Mouse (Mus musculus) v-Abl transformed pro-B cells (cell line): ENCODE data around the gene Eid1.

Experiments used
- in situ Hi-C, 2 experiments: fragments of 400-800 bp; cut with MboI; formaldehyde crosslinking; loops; one replicate each; pipeline ENCODE4 v1.15.1; 2025; ENCODE audit not compliant: unreplicated experiment in 2 of 2

Gene Eid1

DNA sequence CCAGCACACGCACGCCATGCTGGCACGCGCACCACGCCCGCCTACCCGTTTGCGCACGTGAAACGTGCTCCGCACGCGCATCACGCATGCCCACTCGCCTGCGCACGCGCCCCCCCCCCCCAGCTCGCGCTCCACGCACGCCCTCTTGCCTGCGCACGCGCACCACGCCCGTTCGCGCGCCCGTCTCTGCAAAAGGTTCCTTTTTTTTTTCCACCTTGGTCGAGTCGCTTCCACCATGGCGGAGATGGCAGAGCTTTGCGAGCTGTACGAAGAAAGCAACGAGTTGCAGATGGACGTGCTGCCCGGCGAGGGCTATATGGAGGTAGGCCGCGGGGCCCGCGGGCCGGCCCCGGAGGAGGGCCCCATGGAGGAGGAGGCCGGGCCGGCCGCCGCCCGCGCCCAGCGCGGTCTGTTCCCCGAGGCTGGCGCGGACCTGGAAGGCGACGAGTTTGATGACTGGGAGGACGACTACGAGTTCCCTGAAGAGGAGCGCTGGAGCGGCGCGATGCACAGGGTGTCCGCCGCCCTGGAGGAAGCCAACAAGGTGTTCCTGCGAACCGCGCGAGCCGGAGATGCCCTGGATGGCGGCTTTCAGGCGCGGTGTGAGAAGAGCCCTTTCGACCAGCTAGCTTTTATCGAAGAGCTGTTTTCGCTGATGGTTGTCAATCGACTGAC is at the start of gene Eid1:
TSS of gene Eid1 (plus strand) at position 139 of the 675 bp plus-strand sequence.
- in situ Hi-C loops, result loop anchor here (25.0 kb wide), 2 partner anchors 489 to 839 kb away; partner anchors contain the start of genes Atp8b4 (in 1 of the 2), Dtwd1 (in 1 of the 2) and Fam227b (in 1 of the 2)

DNA sequence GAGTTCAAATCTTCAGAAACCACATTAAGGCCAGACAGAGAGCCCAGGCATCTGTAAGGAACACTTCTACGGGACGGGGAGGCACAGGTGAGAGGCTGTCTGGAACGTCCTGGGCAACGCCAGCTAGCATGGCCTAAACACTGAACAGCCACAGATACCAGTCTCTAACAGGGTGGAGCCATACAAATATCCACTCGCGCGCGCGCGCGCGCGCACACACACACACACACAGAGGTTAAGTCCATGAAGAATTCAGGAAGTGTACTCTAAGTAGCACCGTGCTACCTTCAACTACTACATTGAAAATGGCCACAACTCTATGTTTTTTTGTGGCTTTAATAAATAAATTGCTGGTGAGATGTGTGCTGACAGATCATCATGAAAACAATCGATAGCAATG is 49.7 kb upstream of the Eid1 start:
- in situ Hi-C loops, result loop anchor here in 1 of 2 experiments (25.0 kb wide), 1 partner anchor 361 kb away; no protein-coding TSS in a partner anchor

DNA sequence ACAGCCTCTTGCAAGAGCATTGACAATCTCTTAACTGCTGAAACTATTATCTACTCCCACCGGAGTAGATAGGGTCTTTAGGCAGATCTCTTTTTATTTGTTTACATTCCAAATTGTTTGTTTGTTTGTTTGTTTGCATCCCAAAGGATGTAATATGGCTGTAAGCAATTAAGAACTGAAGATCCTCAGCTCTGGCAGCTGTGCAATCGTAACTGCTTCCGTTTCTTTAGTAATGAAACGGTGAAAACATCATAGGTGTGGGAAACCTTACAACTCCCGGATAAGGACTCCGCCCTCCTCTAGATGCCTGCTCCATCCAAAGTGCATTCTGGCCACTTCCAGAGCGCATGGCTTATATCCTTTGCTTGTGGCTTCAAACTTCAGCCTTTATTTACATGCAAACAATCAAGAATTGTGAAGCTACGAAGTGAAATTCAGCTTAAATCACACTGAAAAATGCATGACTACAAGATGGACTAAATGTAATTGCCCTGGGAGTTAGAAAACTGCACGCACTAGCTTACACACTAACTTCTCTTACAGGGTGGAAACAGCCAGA is 48.7 kb upstream of the Eid1 start:
- in situ Hi-C loops, result loop anchor here in 1 of 2 experiments (25.0 kb wide), 1 partner anchor 362 kb away; no protein-coding TSS in a partner anchor

DNA sequence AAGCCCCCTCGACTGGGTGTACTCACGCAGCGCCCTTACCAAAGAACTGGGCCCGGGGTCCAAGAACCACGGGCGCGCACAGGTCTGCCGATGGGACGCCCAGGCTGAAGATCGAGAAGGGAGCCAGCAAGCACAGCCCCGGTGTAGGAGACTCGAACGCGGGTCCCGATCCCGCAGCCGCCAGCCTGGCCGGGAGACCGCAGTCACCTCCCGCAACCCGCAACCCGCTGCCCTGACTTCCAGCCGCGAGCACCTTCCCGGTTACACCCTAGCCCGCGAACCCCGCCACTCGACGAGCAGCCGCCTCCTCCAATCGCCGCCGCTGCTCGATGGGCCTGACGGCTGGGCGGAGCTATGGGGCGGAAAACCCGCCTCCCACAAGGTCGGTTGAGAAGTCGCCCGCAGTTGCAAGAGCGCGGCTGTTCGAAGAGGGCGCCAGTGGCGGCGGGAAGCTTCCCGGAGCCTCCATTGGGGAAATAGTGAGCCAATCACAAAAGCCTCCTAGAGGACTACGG is 48.0 kb upstream of the Eid1 start, which contains the start of gene Cep152:
TSS of gene Cep152 (minus strand) at position 277 of the 515 bp plus-strand sequence.
- in situ Hi-C loops, result loop anchor here in 1 of 2 experiments (25.0 kb wide), 1 partner anchor 363 kb away; no protein-coding TSS in a partner anchor

DNA sequence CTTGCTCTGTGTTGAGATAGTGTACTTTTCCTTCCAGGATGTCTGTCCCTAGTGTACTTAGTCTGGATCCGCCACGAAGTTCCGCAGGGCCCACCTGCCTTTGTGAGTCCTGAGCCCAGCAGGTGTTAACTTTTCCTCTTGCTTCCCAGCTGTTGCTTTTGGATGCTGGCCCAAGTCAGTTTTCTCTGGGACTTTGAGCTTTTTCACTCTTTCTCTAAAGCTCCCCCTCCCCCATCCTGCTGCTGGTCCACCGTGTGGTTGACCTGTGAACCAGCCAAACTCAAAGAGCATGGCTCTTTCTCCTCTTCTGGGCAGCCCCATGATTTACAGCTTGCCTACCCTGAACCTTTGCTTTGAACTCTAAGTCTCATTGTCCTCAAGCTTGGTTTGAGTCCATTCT is 46.4 kb upstream of the Eid1 start:
- in situ Hi-C loops, result no loop called here

- in situ Hi-C loops, result no loop called here
Measured at GRCm38 (mm10) chr2:125628487-125628886, 44.4 kb upstream of the Eid1 start.

- in situ Hi-C loops, result no loop called here
Measured at GRCm38 (mm10) chr2:125630010-125630409, 42.9 kb upstream of the Eid1 start.

DNA sequence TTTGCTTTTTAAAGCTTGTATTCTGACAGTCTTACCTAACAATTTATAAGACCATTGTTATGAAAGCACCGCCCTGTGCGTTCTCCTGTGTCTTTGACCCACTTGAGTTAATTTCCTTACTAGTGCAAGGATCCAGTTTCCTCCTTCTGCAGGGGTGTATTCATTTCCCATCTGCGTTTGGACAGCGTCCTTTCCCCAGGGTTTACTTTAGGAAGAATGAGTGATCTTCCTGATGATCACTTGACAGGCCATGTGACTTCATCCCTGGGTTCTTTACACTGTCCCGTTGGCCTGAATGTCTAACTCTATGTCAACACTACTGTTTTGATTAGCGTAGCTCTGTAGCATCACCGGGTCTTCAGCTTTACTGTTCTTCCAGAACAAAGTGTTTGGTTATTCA is 35.6 kb upstream of the Eid1 start:
- in situ Hi-C loops, result no loop called here

- in situ Hi-C loops, result no loop called here
Measured at GRCm38 (mm10) chr2:125644912-125645311, 28.0 kb upstream of the Eid1 start.

GRCm38 (mm10) chr2:125650038-125650437 is 22.9 kb upstream of the Eid1 start:
- in situ Hi-C loops, result loop anchor here (25.0 kb wide), 2 partner anchors 512 to 862 kb away; partner anchors contain the start of genes Atp8b4 (in 1 of the 2), Dtwd1 (in 1 of the 2) and Fam227b (in 1 of the 2)

GRCm38 (mm10) chr2:125650742-125651352 is 22.0 kb upstream of the Eid1 start:
- in situ Hi-C loops, result loop anchor here (25.0 kb wide), 2 partner anchors 511 to 861 kb away; partner anchors contain the start of genes Atp8b4 (in 1 of the 2), Dtwd1 (in 1 of the 2) and Fam227b (in 1 of the 2)

DNA sequence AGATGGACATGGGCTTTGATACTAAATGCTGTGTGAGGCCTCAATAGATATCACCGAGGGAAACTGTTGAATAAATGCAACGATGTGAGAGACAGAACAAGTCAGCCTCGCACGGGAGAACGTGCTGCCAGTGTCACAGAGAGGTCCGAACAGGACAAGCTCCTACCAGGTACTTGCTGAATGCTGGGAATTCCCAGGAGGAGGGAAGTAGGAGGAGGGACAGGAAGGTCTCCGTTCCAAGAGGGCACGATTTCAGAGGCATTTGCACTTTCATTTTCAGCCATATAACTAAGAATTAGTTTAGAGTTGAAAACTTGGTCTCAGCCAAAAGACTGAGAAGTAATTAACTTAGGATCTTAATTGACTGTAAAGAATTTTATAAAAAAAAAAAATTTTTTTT is 21.3 kb upstream of the Eid1 start:
- in situ Hi-C loops, result loop anchor here (25.0 kb wide), 2 partner anchors 511 to 861 kb away; partner anchors contain the start of genes Atp8b4 (in 1 of the 2), Dtwd1 (in 1 of the 2) and Fam227b (in 1 of the 2)

DNA sequence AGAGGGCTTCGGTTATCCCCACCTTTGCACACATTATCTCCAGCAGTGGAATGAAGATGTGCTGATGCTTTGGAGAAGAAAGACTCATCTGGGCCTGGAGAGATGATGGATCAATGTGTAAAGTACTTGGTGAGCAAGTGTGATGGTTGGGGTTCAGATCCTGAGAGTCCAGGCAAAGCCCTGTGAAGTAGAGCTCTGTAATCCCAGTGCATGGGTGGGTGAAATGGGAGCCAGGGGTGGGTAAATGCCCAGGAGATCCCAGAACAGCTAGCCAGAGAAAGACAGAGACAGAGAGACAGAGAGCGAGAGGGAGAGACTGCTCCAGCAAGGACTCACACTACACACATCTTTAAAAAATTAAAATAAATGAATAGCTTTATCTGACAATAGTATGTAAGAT is 19.6 kb upstream of the Eid1 start:
- in situ Hi-C loops, result loop anchor here (25.0 kb wide), 2 partner anchors 509 to 859 kb away; partner anchors contain the start of genes Atp8b4 (in 1 of the 2), Dtwd1 (in 1 of the 2) and Fam227b (in 1 of the 2)

DNA sequence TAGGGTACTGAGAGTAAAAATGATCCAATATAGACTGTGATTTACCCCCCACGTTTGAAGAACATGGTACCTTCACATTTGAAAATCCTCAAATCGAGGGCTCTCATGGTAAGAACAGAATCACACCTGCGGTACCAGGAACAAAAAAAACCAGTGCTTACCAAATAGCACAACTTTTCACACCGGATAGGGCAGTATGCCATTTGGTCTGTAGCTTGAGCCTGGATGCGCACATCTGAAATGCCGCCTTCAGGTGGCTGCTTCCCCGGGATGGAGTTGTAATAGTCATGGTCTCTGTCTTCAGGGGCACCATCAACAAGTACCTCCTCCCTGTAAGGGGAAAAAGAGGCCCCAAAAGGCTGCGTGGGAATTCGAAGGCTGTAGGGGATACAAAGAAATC is 17.5 kb upstream of the Eid1 start:
- in situ Hi-C loops, result loop anchor here (5.0 to 25.0 kb wide), 5 partner anchors 377 to 857 kb away; partner anchors contain the start of genes Atp8b4 (in 1 of the 2), Dtwd1 (in 1 of the 2), Fam227b (in 1 of the 2) and Fgf7 (in 1 of the 2)

DNA sequence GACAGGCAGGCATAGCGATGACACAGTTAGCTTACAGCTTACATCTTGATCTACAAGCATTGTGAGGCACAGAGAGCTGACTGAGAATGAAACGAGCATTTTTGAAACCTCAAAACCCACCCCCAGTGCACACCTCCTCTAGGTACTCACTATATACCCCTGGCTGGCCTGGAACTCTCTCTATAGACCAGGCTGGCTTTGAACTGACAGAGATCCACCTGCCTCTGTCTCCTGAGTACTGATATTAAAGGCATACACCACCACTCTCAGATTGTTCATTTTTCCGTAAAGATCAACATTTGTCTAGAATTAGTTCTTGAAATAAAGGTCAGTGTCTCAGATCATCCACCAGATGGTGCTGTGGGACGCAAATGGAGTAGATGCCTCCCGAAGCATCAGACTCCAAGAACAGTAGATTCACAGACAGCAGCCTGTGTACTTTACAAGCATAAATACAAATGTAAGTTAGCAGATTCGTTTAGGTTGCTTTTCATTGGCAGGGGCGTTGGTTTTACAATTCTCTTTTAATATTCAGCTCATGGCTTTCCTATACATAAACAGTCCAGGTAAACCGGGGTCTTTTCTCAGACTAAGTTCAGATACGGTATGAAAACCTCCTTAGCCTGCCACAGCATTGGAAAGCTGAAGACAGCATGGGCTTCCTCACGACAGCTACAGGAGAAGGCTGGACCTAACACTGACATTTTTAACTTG is 12.9 kb upstream of the Eid1 start:
- in situ Hi-C loops, result loop anchor here (5.0 to 25.0 kb wide), 8 partner anchors 67 to 862 kb away; partner anchors contain the start of genes Atp8b4 (in 1 of the 2), Dtwd1 (in 1 of the 2), Fam227b (in 1 of the 2) and Fgf7 (in 1 of the 2)

GRCm38 (mm10) chr2:125660537-125661130 is 12.3 kb upstream of the Eid1 start:
- in situ Hi-C loops, result loop anchor here (5.0 to 25.0 kb wide), 5 partner anchors 67 to 862 kb away; partner anchors contain the start of genes Atp8b4 (in 1 of the 2), Dtwd1 (in 1 of the 2) and Fam227b (in 1 of the 2)

- in situ Hi-C loops, result loop anchor here (5.0 to 25.0 kb wide), 5 partner anchors 66 to 861 kb away; partner anchors contain the start of genes Atp8b4 (in 1 of the 2), Dtwd1 (in 1 of the 2) and Fam227b (in 1 of the 2)
Measured at GRCm38 (mm10) chr2:125661156-125661555, 11.7 kb upstream of the Eid1 start.

- in situ Hi-C loops, result loop anchor here (5.0 to 25.0 kb wide), 5 partner anchors 65 to 860 kb away; partner anchors contain the start of genes Atp8b4 (in 1 of the 2), Dtwd1 (in 1 of the 2) and Fam227b (in 1 of the 2)
Measured at GRCm38 (mm10) chr2:125662517-125662916, 10.4 kb upstream of the Eid1 start.

- in situ Hi-C loops, result loop anchor here (10.0 to 25.0 kb wide), 3 partner anchors 200 to 847 kb away; partner anchors contain the start of genes Atp8b4 (in 1 of the 2), Dtwd1 (in 1 of the 2) and Fam227b (in 1 of the 2)
Measured at GRCm38 (mm10) chr2:125665213-125665612, 7.7 kb upstream of the Eid1 start.
